Mouse (Mus musculus): ENCODE measurements around the gene Gprasp1. TPM values are rescaled to one million over a fixed set of nuclear protein-coding genes. Genes with fewer than 3 reads are reported as not detected.
"Not testable (repeated sequence)": the region's sequence is repeated elsewhere in the genome, so short reads cannot be mapped to it uniquely, and the experiment has no call there.

The Gprasp1 gene
- polyA plus RNA-seq, 1 experiment from 2014 or later = 76.7 TPM

- ATAC-seq (ENCODE audit: low FRiP score) (0 out of 2 replicates have a peak, but pooled peaks have one; percentile 44), DNase-seq (ENCODE audit: low spot score, missing footprints) (peak; percentile 96)
- Histone ChIP-seq H3K27me3 (ENCODE audit: control insufficient read depth, insufficient read depth, low read length) (no peaks in the 10 kb centered on the region), H3K9me3 (ENCODE audit: control insufficient read depth, low read length) (no peaks in the 10 kb centered on the region), H3K27ac (ENCODE audit: low read depth, low read length) (no peak overlapping the region), H3K36me3 (ENCODE audit: control insufficient read depth, insufficient read depth, low read length) (no peaks in the 10 kb centered on the region), H3K4me3 (ENCODE audit: low read depth, low read length) (no peak overlapping the region), H3K9ac (ENCODE audit: low read length) (no peak overlapping the region), H3K4me2 (no peak overlapping the region), H3K4me1 (ENCODE audit: control insufficient read depth, insufficient read depth, low read length) (no peaks in the 10 kb centered on the region)
- 8% methylated on average over 2 of the region's 2 CpGs for WGBS
These were observed 10.3 kb downstream of the Gprasp1 start for GRCm38 (mm10) chrX:135752832-135753231.

- Histone ChIP-seq H3K36me3 (ENCODE audit: control insufficient read depth, insufficient read depth, low read length) (no peaks in the 10 kb centered on the region), H3K27ac (ENCODE audit: low read depth, low read length) (no peak overlapping the region), H3K4me1 (ENCODE audit: control insufficient read depth, insufficient read depth, low read length) (no peaks in the 10 kb centered on the region), H3K4me3 (ENCODE audit: low read depth, low read length) (no peak overlapping the region), H3K4me2 (no peak overlapping the region), H3K27me3 (ENCODE audit: control insufficient read depth, insufficient read depth, low read length) (no peaks in the 10 kb centered on the region), H3K9ac (ENCODE audit: low read length) (no peak overlapping the region), H3K9me3 (ENCODE audit: control insufficient read depth, low read length) (no peaks in the 10 kb centered on the region)
- DNase-seq (ENCODE audit: low spot score, missing footprints) (no peak), ATAC-seq (ENCODE audit: low FRiP score) (no peak)
These were observed 19.2 kb downstream of the Gprasp1 start for GRCm38 (mm10) chrX:135761707-135762106.

GRCm38 (mm10) chrX:135768043-135768548 is 25.6 kb downstream of the Gprasp1 start:
- ATAC-seq (ENCODE audit: low FRiP score) = no peak
- 82% methylated on average over 3 of the region's 3 CpGs for WGBS

GRCm38 (mm10) chrX:135768565-135768964 is 26.0 kb downstream of the Gprasp1 start:
- Histone ChIP-seq H3K27ac (ENCODE audit: low read depth, low read length) (no peak overlapping the region), H3K9me3 (ENCODE audit: control insufficient read depth, low read length) (no peaks in the 10 kb centered on the region), H3K9ac (ENCODE audit: low read length) (no peak overlapping the region), H3K36me3 (ENCODE audit: control insufficient read depth, insufficient read depth, low read length) (no peaks in the 10 kb centered on the region), H3K4me2 (no peak overlapping the region), H3K27me3 (ENCODE audit: control insufficient read depth, insufficient read depth, low read length) (no peaks in the 10 kb centered on the region), H3K4me3 (ENCODE audit: low read depth, low read length) (no peak overlapping the region), H3K4me1 (ENCODE audit: control insufficient read depth, insufficient read depth, low read length) (no peaks in the 10 kb centered on the region)
- ATAC-seq (ENCODE audit: low FRiP score) (no peak), DNase-seq (ENCODE audit: low spot score, missing footprints) (no peak)
- WGBS = 97% methylated on average over 2 of the region's 2 CpGs

More at GRCm38 (mm10) chrX:135768043-135768548, 25.6 kb downstream of the Gprasp1 start:
- Histone ChIP-seq H3K27ac (ENCODE audit: low read depth, low read length) (no peak overlapping the region), H3K27me3 (ENCODE audit: control insufficient read depth, insufficient read depth, low read length) (no peaks in the 10 kb centered on the region), H3K4me3 (ENCODE audit: low read depth, low read length) (no peak overlapping the region), H3K4me1 (ENCODE audit: control insufficient read depth, insufficient read depth, low read length) (no peaks in the 10 kb centered on the region), H3K4me2 (no peak overlapping the region), H3K9me3 (ENCODE audit: control insufficient read depth, low read length) (no peaks in the 10 kb centered on the region), H3K9ac (ENCODE audit: low read length) (no peak overlapping the region), H3K36me3 (ENCODE audit: control insufficient read depth, insufficient read depth, low read length) (no peaks in the 10 kb centered on the region)
- DNase-seq (ENCODE audit: low spot score, missing footprints) = no peak

- H3K4me3 ChIP-seq (ENCODE audit: low read depth, low read length) = no peak overlapping the region
- no peak for ATAC-seq (ENCODE audit: low FRiP score)
- no peaks in the 10 kb centered on the region for H3K4me1 ChIP-seq (ENCODE audit: control insufficient read depth, insufficient read depth, low read length)
- no peak overlapping the region for H3K4me2 ChIP-seq
- H3K27me3 ChIP-seq (ENCODE audit: control insufficient read depth, insufficient read depth, low read length) = peaks cover 2% of the 10 kb centered on the region; the same call in 1 of the 2 replicates
- H3K27ac ChIP-seq (ENCODE audit: low read depth, low read length) = no peak overlapping the region
- no peaks in the 10 kb centered on the region for H3K36me3 ChIP-seq (ENCODE audit: control insufficient read depth, insufficient read depth, low read length)
- no peaks in the 10 kb centered on the region for H3K9me3 ChIP-seq (ENCODE audit: control insufficient read depth, low read length)
- no peak overlapping the region for H3K9ac ChIP-seq (ENCODE audit: low read length)
- DNase-seq (ENCODE audit: low spot score, missing footprints) = no peak
These were observed 49.0 kb downstream of the Gprasp1 start for GRCm38 (mm10) chrX:135791536-135791935.

- no peak for DNase-seq (ENCODE audit: low spot score, missing footprints)
- no peak overlapping the region for H3K4me2 ChIP-seq
- H3K36me3 ChIP-seq (ENCODE audit: control insufficient read depth, insufficient read depth, low read length) = no peaks in the 10 kb centered on the region
- H3K9ac ChIP-seq (ENCODE audit: low read length) = no peak overlapping the region
- H3K4me1 ChIP-seq (ENCODE audit: control insufficient read depth, insufficient read depth, low read length) = no peaks in the 10 kb centered on the region
- H3K9me3 ChIP-seq (ENCODE audit: control insufficient read depth, low read length) = no peaks in the 10 kb centered on the region
- 78% methylated on average over 6 of the region's 6 CpGs for WGBS
- no peak overlapping the region for H3K4me3 ChIP-seq (ENCODE audit: low read depth, low read length)
- no peak overlapping the region for H3K27ac ChIP-seq (ENCODE audit: low read depth, low read length)
- ATAC-seq (ENCODE audit: low FRiP score) = no peak
- peaks cover 2% of the 10 kb centered on the region; the same call in 1 of the 2 replicates for H3K27me3 ChIP-seq (ENCODE audit: control insufficient read depth, insufficient read depth, low read length)
These were observed 49.8 kb downstream of the Gprasp1 start for GRCm38 (mm10) chrX:135792326-135792725.

- peak; percentile 93 for DNase-seq (ENCODE audit: low spot score, missing footprints)
- Histone ChIP-seq H3K9ac (ENCODE audit: low read length) (peak overlapping the region; percentile 63), H3K27ac (ENCODE audit: low read depth, low read length) (peak overlapping the region; percentile 30; the same call in 1 of the 2 replicates), H3K4me3 (ENCODE audit: low read depth, low read length) (peak overlapping the region; percentile 47), H3K4me2 (peak overlapping the region; percentile 59)
- not testable (repeated sequence) for H3K36me3 ChIP-seq (ENCODE audit: control insufficient read depth, insufficient read depth, low read length); H3K4me1 ChIP-seq (ENCODE audit: control insufficient read depth, insufficient read depth, low read length); H3K27me3 ChIP-seq (ENCODE audit: control insufficient read depth, insufficient read depth, low read length); H3K9me3 ChIP-seq (ENCODE audit: control insufficient read depth, low read length)
- WGBS = 17% methylated on average over 24 of the region's 27 CpGs
- peak; percentile 93 for ATAC-seq (ENCODE audit: low FRiP score)
These were observed 53.2 kb downstream of the Gprasp1 start for GRCm38 (mm10) chrX:135795591-135796304.

GRCm38 (mm10) chrX:135796305-135797211 is 54.0 kb downstream of the Gprasp1 start:
- not testable (repeated sequence) for H3K9me3 ChIP-seq (ENCODE audit: control insufficient read depth, low read length); H3K27me3 ChIP-seq (ENCODE audit: control insufficient read depth, insufficient read depth, low read length); H3K36me3 ChIP-seq (ENCODE audit: control insufficient read depth, insufficient read depth, low read length); H3K4me1 ChIP-seq (ENCODE audit: control insufficient read depth, insufficient read depth, low read length)
- Histone ChIP-seq H3K4me3 (ENCODE audit: low read depth, low read length) (peak overlapping the region; percentile 47), H3K27ac (ENCODE audit: low read depth, low read length) (peak overlapping the region; percentile 30; the same call in 1 of the 2 replicates), H3K4me2 (peak overlapping the region; percentile 59), H3K9ac (ENCODE audit: low read length) (peak overlapping the region; percentile 63)
- peak; percentile 85 for DNase-seq (ENCODE audit: low spot score, missing footprints)
- ATAC-seq (ENCODE audit: low FRiP score) = peak; percentile 79
- 25% methylated on average over 22 of the region's 26 CpGs for whole genome bisulfite sequencing

GRCm38 (mm10) chrX:135797212-135797644 is 54.7 kb downstream of the Gprasp1 start, which contains the start of gene Bhlhb9:
Gene Bhlhb9 (plus strand): TSS chrX:135797594.
- not testable (repeated sequence) for H3K4me1 ChIP-seq (ENCODE audit: control insufficient read depth, insufficient read depth, low read length); H3K27me3 ChIP-seq (ENCODE audit: control insufficient read depth, insufficient read depth, low read length); H3K36me3 ChIP-seq (ENCODE audit: control insufficient read depth, insufficient read depth, low read length); H3K9me3 ChIP-seq (ENCODE audit: control insufficient read depth, low read length); DNase-seq (ENCODE audit: low spot score, missing footprints)
- Histone ChIP-seq H3K27ac (ENCODE audit: low read depth, low read length) (peak within 1 kb of the TSS; percentile 30; the same call in 1 of the 2 replicates), H3K4me3 (ENCODE audit: low read depth, low read length) (peak within 1 kb of the TSS; percentile 47), H3K4me2 (peak within 1 kb of the TSS; percentile 59), H3K9ac (ENCODE audit: low read length) (peak within 1 kb of the TSS; percentile 63)
- WGBS = 16% methylated on average over 3 of the region's 5 CpGs
- 0 out of 2 replicates have a peak, but pooled peaks have one; percentile 14 for ATAC-seq (ENCODE audit: low FRiP score)

All from midbrain, embryonic 11.5 days (tissue).